Mouse (Mus musculus): ENCODE data around the gene Arid1b.

DNA sequence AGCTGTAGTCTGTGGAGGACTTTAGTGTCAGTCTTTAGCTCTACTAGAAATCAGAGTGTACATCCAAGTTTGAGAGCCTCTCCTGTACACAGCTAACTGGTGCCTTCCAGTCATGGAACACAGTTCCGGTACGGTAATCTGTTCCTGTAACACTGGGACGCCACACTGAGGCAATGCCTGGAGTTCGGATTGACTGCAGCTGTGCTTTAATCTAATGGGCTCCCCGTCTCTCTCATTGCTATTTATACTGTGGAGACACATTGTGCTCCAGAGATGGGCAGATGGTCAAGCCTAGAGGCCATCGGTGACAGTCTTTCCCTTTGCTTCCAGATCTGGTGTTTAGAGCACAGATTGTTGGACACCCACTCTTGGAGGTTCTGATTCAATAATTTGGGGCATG, 121.8 kb downstream of the Arid1b start:
- TF ChIP-seq CTCF (IDR thresholded peaks at IDR 0.05; ENCODE audit: low read depth) (no peak), EP300 (IDR thresholded peaks at IDR 0.05; ENCODE audit: low read depth) (no peak)

Data from liver, postnatal 0 days (tissue).